Mouse (Mus musculus) natural killer cell, adult 2 months (primary cell): ENCODE results near the gene N4bp1.
A peak's percentile ranks its signal among the peaks of the same experiment; 100 is the strongest.

Experiments
- DNase-seq, 2 experiments: peaks; one replicate each; pipeline ENCODE4 v3.0.0; 2022; ENCODE audit warnings: low spot score in 2 of 2

N4bp1 gene

GRCm38 (mm10) chr8:86897726-86898419 is 12.8 kb upstream of the N4bp1 start:
- DNase-seq, result no peak

DNA sequence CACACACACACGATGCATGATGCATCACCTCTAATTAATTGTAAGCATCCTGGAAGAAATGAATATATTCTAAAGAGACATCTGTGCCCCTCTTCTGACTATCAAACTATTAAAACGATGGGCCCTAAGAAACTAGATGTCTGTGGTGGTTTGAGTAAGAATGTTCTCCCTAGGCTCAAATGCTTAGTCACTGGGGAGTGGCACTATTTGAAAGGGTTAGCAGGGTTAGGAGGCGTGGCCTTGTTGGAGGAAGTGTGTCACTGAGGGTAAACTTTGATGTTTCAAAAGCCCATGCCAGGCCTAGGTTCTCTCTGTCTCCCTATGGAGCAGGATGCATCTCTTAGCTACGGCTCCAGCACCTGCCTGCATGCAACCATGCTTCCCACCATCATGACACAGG is 10.3 kb upstream of the N4bp1 start:
- no peak for DNase-seq

DNA sequence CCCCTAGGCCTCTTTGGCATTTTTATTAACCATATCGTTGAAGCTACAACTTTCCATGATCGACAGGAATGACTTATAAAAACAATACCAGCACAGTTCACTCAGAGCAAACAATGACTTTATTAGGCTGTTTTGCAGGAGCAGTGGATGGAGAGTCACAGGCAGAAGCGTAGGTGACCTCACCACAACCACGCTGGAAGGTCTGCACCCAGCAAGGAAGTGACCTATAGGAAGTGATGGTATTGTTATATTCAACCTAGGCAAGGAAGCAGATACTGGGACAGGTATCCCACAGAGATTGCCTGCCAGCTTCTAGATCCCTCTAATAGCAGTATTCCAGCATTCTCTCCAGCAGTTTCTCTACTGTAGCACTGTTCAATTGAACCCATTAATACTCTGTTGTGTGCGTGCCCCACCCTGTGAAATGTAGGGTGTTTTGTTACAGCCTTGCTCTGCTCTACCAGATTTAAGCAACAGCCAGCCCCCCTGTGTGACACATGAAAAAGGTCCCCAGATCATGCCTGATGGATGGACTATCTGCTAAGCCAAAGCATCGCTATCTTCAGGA is 9.2 kb upstream of the N4bp1 start:
- no peak for DNase-seq

DNA sequence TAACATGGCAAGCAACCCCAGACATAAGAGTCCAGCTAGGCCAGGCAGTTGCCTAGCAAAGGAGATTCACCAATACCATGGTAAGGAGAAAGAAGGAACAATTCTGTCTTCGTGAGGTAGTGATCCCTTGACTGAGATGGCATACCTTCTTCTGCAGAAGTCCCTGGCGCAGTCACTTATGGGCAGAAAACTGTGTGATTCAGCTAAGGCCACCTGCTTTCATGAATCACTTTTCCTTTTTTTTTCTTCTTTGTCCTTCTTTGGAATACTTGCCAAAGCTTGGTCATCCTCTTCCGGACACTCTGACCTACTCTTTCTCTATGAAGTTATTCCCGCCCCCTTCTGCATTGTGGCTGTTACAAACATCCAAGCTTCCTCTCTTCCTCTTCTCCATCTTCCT is 8.5 kb upstream of the N4bp1 start:
- no peak for DNase-seq

- DNase-seq, result no peak
Observed at GRCm38 (mm10) chr8:86891533-86891932, 6.5 kb upstream of the N4bp1 start.

DNA sequence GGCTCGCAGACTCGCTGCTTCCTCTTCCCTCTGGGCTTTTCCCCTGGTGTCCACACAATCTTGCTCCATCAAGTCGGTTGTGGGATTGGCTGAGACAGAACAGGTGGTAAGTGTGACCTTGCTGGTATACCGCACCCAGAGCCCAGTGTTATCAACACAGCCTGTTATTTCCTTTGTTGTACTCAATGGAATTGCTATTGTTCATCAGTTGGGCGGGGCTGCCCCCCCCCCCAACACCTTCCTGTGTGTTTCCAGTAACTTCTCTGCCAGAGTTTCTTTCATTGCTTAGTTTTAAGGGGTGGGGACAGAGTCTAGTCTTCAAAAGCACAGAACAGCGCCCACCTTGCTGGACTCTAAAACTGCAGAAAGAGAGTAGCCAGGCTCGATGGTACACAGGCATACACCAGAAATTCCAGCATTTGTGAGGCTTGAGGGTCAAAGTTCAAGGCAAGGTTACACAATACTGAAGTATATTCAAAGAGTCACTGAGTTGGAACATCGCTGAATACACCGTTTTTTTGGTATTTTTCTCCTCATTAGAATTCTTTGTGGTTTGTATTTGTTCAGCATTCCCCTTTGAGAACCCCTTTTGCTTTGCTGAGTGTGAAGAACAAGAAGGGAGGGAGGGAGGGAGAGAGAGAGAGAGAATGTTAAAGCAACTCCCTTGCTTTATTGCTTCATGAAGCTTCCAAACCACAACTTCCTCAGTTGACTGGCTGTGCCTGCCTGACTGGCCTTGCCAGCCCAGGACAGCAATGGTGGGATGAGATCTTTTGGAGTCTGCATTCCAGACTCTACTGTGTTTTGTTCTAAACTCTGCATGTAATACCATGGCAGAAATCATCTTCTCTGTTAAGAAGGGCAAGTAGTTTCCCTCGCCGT is 3.2 kb upstream of the N4bp1 start:
- peak; percentile 65 to 74 for DNase-seq

DNA sequence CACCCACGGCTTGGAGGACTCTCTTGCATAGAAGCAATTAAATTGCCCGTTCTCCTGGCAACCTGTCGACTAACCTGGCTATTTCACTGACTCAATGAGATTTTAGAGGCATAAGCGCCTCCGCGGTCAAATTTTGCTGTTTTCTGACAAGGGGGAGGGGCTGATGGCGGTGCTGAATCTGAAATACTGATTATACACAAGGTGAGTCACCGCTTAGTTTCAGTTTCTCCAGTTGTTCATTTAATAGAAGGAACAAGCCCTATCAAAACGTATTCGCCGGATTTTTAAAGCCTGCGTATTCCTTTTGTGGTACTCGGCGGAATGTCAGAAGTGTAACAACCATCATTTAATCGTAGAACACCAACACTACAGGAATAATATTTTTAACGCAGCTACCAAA is 991 bp downstream of the N4bp1 start:
- DNase-seq, result peak; percentile 80

GRCm38 (mm10) chr8:86882568-86883478 is 2.2 kb downstream of the N4bp1 start:
- no peak for DNase-seq

DNA sequence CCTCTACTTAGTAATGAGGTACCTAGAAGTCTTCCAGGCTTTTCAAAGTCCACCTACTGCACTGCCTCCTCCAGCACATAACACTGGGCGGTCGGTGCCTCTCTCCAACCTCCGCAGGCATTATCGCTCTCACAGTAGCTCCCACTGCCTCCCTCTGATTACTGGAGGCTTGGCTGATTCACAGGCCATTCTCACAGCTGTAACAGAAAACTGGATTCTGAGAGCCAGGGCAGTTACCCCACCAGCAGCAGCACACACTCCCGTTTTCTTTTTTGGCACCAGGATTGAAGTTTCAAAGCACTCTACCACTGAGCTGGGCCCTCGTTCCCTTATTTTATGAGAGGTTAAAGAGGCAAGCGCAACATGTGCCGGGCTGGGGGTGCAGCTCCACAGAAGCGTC is 3.1 kb downstream of the N4bp1 start:
- no peak for DNase-seq

DNA sequence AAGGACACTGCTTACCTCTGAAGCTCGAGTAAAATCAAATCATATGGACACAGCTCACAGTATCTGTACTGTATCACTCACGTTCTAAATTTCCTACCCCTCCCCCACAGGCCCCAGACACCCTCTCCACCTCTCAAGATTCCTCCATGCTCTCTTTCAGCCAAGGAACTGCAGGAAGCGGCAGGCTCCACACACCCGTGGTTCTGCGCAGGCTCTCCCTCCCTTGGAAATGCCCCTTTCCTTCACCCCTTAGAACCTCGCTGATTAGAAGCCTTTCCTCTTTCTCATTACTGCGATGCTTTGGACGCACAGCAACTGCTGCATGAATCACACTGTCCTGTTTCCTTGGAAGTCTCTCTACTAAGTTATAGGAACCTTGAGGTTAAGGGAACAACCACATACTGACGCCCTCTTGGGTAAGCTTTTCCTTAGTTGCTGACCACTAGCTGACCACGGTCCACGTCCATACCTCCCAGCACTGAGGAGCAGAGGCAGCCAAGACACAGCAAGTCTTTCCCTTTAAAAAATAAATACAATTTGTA is 3.9 kb downstream of the N4bp1 start:
- DNase-seq, result no peak

DNA sequence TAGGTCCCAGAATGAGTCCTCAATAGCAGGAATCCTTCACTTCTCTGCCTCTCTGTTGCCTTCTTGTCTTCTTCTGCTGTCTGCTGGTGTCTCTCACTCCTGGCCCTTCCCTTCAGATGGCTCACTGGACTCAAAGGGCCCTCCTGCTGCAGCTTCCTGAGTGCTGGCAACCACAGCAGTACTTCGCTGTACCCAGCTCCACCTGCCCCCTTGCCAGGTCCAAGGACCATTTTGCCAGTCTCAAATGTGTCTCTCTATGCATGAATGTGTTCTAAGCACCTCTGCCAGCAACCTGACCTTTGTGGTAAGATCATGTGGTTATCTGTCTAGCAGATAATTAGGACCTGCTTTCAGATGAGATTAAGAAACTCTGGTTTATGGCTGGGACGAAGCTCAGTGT is 8.2 kb downstream of the N4bp1 start:
- no peak for DNase-seq

GRCm38 (mm10) chr8:86874055-86874454 is 11.0 kb downstream of the N4bp1 start:
- no peak for DNase-seq

- no peak for DNase-seq
Observed at GRCm38 (mm10) chr8:86873151-86873550, 11.9 kb downstream of the N4bp1 start.

DNA sequence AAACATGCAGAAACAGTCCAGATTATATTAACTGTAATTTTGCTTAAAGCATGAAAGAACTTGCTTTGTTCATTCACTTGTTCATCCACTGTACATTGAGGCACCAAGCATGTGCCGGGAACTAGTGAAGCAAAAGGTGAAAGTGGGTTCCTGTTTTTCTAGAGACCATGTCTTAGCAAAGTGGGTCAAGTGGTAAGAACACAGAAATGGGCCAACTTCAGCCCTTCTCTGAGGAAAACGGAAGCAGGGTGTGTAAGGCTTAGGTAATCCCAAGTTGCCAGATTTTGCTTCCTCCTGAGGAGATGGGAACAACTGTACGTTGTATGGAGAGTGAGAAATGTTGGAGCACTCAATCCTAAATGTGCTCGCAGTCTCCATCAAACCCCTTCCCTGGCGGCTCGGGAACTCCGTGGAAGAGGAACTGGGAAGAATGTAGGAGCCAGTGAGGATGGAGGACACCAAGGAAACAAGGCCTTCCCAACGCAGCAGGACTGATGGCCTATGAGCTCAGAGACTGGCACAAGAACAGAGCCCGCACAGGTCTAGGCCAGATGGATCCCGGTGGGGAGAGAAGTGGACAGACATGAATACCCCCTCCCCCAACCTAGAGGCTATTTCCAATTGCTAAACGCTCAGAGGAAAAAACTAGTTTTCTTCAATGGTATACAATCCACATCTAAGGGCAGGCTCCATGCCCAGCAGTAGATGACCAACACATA is 12.8 kb downstream of the N4bp1 start:
- DNase-seq, result no peak

GRCm38 (mm10) chr8:86871421-86871820 is 13.6 kb downstream of the N4bp1 start:
- DNase-seq, result no peak

DNA sequence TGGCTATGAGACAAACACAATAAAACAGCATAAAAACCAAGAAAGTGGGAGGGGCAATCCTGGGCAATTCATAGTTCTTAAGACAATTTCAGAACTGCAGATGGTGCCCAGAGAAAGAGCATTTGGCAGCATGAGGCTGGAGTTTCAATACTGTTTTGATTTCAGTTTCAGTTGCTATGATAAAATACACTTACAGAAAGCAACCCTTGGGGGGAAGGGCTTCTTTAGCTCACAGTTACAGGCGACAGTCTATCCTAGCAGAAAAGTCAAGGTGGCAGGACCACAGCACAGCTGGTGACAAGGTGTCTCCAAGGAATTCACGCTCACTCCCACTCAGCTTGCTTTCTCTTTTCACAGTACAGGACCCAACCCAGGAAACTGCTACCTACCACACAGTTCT is 14.3 kb downstream of the N4bp1 start:
- peak; percentile 28 to 47 for DNase-seq

- DNase-seq, result no peak
Observed at GRCm38 (mm10) chr8:86868041-86868440, 17.0 kb downstream of the N4bp1 start.

GRCm38 (mm10) chr8:86864764-86865163 is 20.3 kb downstream of the N4bp1 start:
- peak; percentile 33 to 56 for DNase-seq

DNA sequence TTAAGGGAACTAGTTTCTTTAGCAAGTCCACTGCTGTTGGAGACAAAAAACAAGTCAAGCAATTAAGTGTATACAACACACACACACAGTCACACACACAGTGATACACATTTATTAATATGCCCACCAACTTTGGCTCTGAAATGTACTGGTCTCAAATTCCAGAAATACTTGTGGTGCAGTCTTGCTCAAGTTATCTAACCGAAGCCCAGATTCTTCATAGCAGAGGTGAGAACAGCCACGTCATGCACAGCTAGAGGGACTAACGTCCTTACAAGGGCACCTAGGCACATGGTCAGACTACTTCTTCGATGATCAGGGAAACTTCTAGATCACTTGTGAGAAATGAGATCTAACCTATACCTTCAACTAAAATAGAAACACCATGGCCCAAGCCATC is 22.2 kb downstream of the N4bp1 start:
- DNase-seq, result no peak

- no peak for DNase-seq
Observed at GRCm38 (mm10) chr8:86862155-86862816, 22.8 kb downstream of the N4bp1 start.
